Mouse (Mus musculus) MEL (cell line): ENCODE measurements around the gene Fgd2. TPM values are rescaled to one million over a fixed set of nuclear protein-coding genes. Genes with fewer than 3 reads are reported as not detected.

Experiments
- DNase-seq: peaks from one replicate; pipeline ENCODE4 v3.0.0; 2011; ENCODE audit warnings: low read depth, low spot score
- H3K27ac ChIP-seq: 2 replicates; pipeline ENCODE4 v1.5.1; 2012; ENCODE audit warnings: low read depth, mild to moderate bottlenecking, control low read depth, low read length, moderate library complexity; ENCODE audit not compliant: control insufficient read depth
- H3K27me3 ChIP-seq, 2 experiments: fragments of 150-350 bp in 1 of 2; sonication (generic) in 1 of 2; 2 replicates each; pipeline ENCODE4 v1.6.1; 2012; ENCODE audit warnings: low read length in 2 of 2, mild to moderate bottlenecking in 2 of 2, improper control_type of control experiment in 1 of 2, moderate library complexity in 1 of 2; ENCODE audit not compliant: insufficient read depth in 2 of 2, control insufficient read depth in 1 of 2
- H3K36me3 ChIP-seq, 2 experiments: 2 replicates each; pipeline ENCODE4 v1.6.1; 2012 to 2014; ENCODE audit warnings: low read length in 2 of 2, improper control_type of control experiment in 1 of 2, inconsistent platforms in 1 of 2, mild to moderate bottlenecking in 1 of 2; ENCODE audit not compliant: insufficient read depth in 2 of 2, control insufficient read depth in 1 of 2
- H3K4me1 ChIP-seq, 2 experiments: fragments of 150-350 bp in 1 of 2; sonication (generic) in 1 of 2; 2 replicates each; pipeline ENCODE4 v1.6.1; 2012; ENCODE audit warnings: low read length in 2 of 2, improper control_type of control experiment in 1 of 2, mild to moderate bottlenecking in 1 of 2; ENCODE audit not compliant: insufficient read depth in 2 of 2, control insufficient read depth in 1 of 2
- H3K4me3 ChIP-seq, 2 experiments: fragments of 150-350 bp in 1 of 2; sonication (generic) in 1 of 2; 2 replicates each; pipeline ENCODE4 v1.5.1; 2012; ENCODE audit warnings: low read depth in 2 of 2, low read length in 2 of 2, mild to moderate bottlenecking in 2 of 2, moderate library complexity in 2 of 2, control low read depth in 1 of 2, improper control_type of control experiment in 1 of 2; ENCODE audit not compliant: control insufficient read depth in 1 of 2, insufficient read depth in 1 of 2
- H3K79me2 ChIP-seq: 2 replicates; pipeline ENCODE4 v1.6.1; 2012; ENCODE audit warnings: mild to moderate bottlenecking, low read length, moderate library complexity; ENCODE audit not compliant: control insufficient read depth, poor library complexity, insufficient read depth
- H3K9ac ChIP-seq: 2 replicates; pipeline ENCODE4 v1.6.1; 2012; ENCODE audit warnings: low read depth, mild to moderate bottlenecking, control low read depth, low read length, moderate library complexity; ENCODE audit not compliant: control insufficient read depth, poor library complexity, severe bottlenecking
- H3K9me3 ChIP-seq: fragments of 150-350 bp; sonication (generic); replicated peaks from 2 replicates; pipeline ENCODE4 v1.6.1; 2012; ENCODE audit warnings: mild to moderate bottlenecking, low read length, improper control_type of control experiment, moderate library complexity; ENCODE audit not compliant: insufficient read depth
- BHLHE40 ChIP-seq: IDR thresholded peaks from 2 replicates; pipeline ENCODE4 v1.6.1; 2012; ENCODE audit warnings: low read depth, mild to moderate bottlenecking, inconsistent platforms, low read length, improper control_type of control experiment, borderline replicate concordance
- CHD2 ChIP-seq: IDR thresholded peaks from 2 replicates; pipeline ENCODE4 v1.6.1; 2011; ENCODE audit warnings: low read length, improper control_type of control experiment
- CTCF ChIP-seq, 3 experiments: IDR thresholded peaks in 2 of 3; conservative IDR thresholded peaks in 1 of 3; 2 replicates each; pipeline ENCODE4 v1.5.1; 2011 to 2012; ENCODE audit warnings: low read length in 3 of 3, low read depth in 2 of 3, mild to moderate bottlenecking in 2 of 3, improper control_type of control experiment in 1 of 3, inconsistent platforms in 1 of 3, mixed read lengths in 1 of 3, moderate library complexity in 1 of 3; ENCODE audit not compliant: control insufficient read depth in 1 of 3, insufficient read depth in 1 of 3, poor library complexity in 1 of 3, severe bottlenecking in 1 of 3
- ELF1 ChIP-seq: IDR thresholded peaks from 2 replicates; pipeline ENCODE4 v1.6.1; 2014; ENCODE audit warnings: low read depth, mild to moderate bottlenecking, inconsistent platforms, low read length, improper control_type of control experiment, moderate library complexity
- EP300 ChIP-seq, 2 experiments: IDR thresholded peaks; 2 replicates each; pipeline ENCODE4 v1.6.1; 2011; ENCODE audit warnings: improper control_type of control experiment in 2 of 2, low read length in 2 of 2, low read depth in 1 of 2, mild to moderate bottlenecking in 1 of 2
- ETS1 ChIP-seq: IDR thresholded peaks from 2 replicates; pipeline ENCODE4 v1.6.1; 2012; ENCODE audit warnings: low read depth, mild to moderate bottlenecking, inconsistent platforms, low read length, improper control_type of control experiment, moderate library complexity
- GABPA ChIP-seq: IDR thresholded peaks from 2 replicates; pipeline ENCODE4 v1.6.1; 2012; ENCODE audit warnings: low read depth, mild to moderate bottlenecking, inconsistent platforms, low read length, improper control_type of control experiment, moderate library complexity
- GATA1 ChIP-seq: IDR thresholded peaks from 2 replicates; pipeline ENCODE4 v1.6.1; 2011; ENCODE audit warnings: low read depth, low read length, improper control_type of control experiment
- JUND ChIP-seq: IDR thresholded peaks from 2 replicates; pipeline ENCODE4 v1.6.1; 2011; ENCODE audit warnings: low read depth, mild to moderate bottlenecking, improper control_type of control experiment, low read length
- KAT2A ChIP-seq: conservative IDR thresholded peaks from 2 replicates; pipeline ENCODE4 v1.6.1; 2012; ENCODE audit warnings: low read depth, low read length, improper control_type of control experiment, inconsistent platforms
- MAZ ChIP-seq: IDR thresholded peaks from 2 replicates; pipeline ENCODE4 v1.6.1; 2012; ENCODE audit warnings: low read depth, mild to moderate bottlenecking, inconsistent platforms, low read length, improper control_type of control experiment
- MEF2A ChIP-seq: IDR thresholded peaks from 2 replicates; pipeline ENCODE4 v1.6.1; 2014; ENCODE audit warnings: low read depth, mild to moderate bottlenecking, inconsistent platforms, low read length, improper control_type of control experiment; ENCODE audit not compliant: poor library complexity, insufficient replicate concordance, severe bottlenecking; ENCODE audit errors: extremely low read depth
- MXI1 ChIP-seq: IDR thresholded peaks from 2 replicates; pipeline ENCODE4 v1.6.1; 2011; ENCODE audit warnings: mild to moderate bottlenecking, low read depth, low read length, improper control_type of control experiment
- MYC ChIP-seq: IDR thresholded peaks from 2 replicates; pipeline ENCODE4 v1.6.1; 2011; ENCODE audit warnings: low read depth, mild to moderate bottlenecking, low read length, improper control_type of control experiment, moderate library complexity
- NRF1 ChIP-seq: IDR thresholded peaks from 2 replicates; pipeline ENCODE4 v1.6.1; 2014; ENCODE audit warnings: low read depth, mild to moderate bottlenecking, inconsistent platforms, low read length, improper control_type of control experiment, moderate library complexity; ENCODE audit not compliant: poor library complexity, insufficient read depth, severe bottlenecking
- POLR2A ChIP-seq, 2 experiments: IDR thresholded peaks; 2 replicates each; pipeline ENCODE4 v1.6.1; 2011 to 2012; ENCODE audit warnings: low read length in 2 of 2, mild to moderate bottlenecking in 2 of 2, control low read depth in 1 of 2, improper control_type of control experiment in 1 of 2, low read depth in 1 of 2, moderate library complexity in 1 of 2; ENCODE audit not compliant: control insufficient read depth in 1 of 2, insufficient read depth in 1 of 2, poor library complexity in 1 of 2
- POLR2AphosphoS5 ChIP-seq: IDR thresholded peaks from 2 replicates; pipeline ENCODE4 v1.6.1; 2012; ENCODE audit warnings: low read depth, borderline replicate concordance, mild to moderate bottlenecking, inconsistent platforms, low read length, moderate library complexity, mixed read lengths
- RAD21 ChIP-seq: IDR thresholded peaks from 2 replicates; pipeline ENCODE4 v1.6.1; 2011; ENCODE audit warnings: mild to moderate bottlenecking, low read depth, low read length, improper control_type of control experiment
- RCOR1 ChIP-seq: IDR thresholded peaks from 2 replicates; pipeline ENCODE4 v1.6.1; 2012; ENCODE audit warnings: low read depth, mild to moderate bottlenecking, inconsistent platforms, low read length, improper control_type of control experiment
- SIN3A ChIP-seq: IDR thresholded peaks from 2 replicates; pipeline ENCODE4 v1.6.1; 2012; ENCODE audit warnings: low read length, improper control_type of control experiment, inconsistent platforms
- SMC3 ChIP-seq: IDR thresholded peaks from 2 replicates; pipeline ENCODE4 v1.6.1; 2011; ENCODE audit warnings: low read depth, low read length, improper control_type of control experiment
- TAL1 ChIP-seq: IDR thresholded peaks from 2 replicates; pipeline ENCODE4 v1.6.1; 2012; ENCODE audit warnings: mild to moderate bottlenecking, inconsistent platforms, low read length, moderate library complexity, mixed read lengths
- TBP ChIP-seq: IDR thresholded peaks from 2 replicates; pipeline ENCODE4 v1.8.0; 2011; ENCODE audit warnings: low read depth, low read length, improper control_type of control experiment
- TCF12 ChIP-seq: IDR thresholded peaks from 2 replicates; pipeline ENCODE4 v1.6.1; 2014; ENCODE audit warnings: low read depth, mild to moderate bottlenecking, inconsistent platforms, low read length, improper control_type of control experiment, moderate library complexity
- UBTF ChIP-seq: IDR thresholded peaks from 2 replicates; pipeline ENCODE4 v1.6.1; 2012; ENCODE audit warnings: low read depth, mild to moderate bottlenecking, inconsistent platforms, low read length, improper control_type of control experiment, moderate library complexity, borderline replicate concordance; ENCODE audit not compliant: insufficient read depth
- ZC3H11A ChIP-seq: IDR thresholded peaks from 2 replicates; pipeline ENCODE4 v1.6.1; 2012; ENCODE audit warnings: low read depth, mild to moderate bottlenecking, inconsistent platforms, low read length, improper control_type of control experiment
- ZNF384 ChIP-seq: IDR thresholded peaks from 2 replicates; pipeline ENCODE4 v1.6.1; 2012; ENCODE audit warnings: low read depth, mild to moderate bottlenecking, inconsistent platforms, low read length, improper control_type of control experiment
- polyA plus RNA-seq, 2 experiments: library from polyadenylated mRNA; stranded (reverse) in 1 of 2; unstranded in 1 of 2; fragments of >175 nt in 1 of 2; fragments of >200 nt in 1 of 2; gene quantifications; 2 replicates each; pipeline versions ENCODE4 v1.2.1 to v1.2.4; 2012; ENCODE audit warnings: low replicate concordance in 2 of 2, low read depth in 1 of 2; ENCODE audit not compliant: insufficient read length in 2 of 2, insufficient read depth in 1 of 2, missing spikeins in 1 of 2
- total RNA-seq: library from RNA; depleted of rRNA; stranded (reverse); fragments of 300-350 nt; gene quantifications from 2 replicates; pipeline ENCODE4 v1.2.3, GENCODE M21; 2012

Gene Fgd2
- total and polyA plus RNA-seq, 3 experiments, result 0.23 to 0.39 TPM; not detected in 1

DNA sequence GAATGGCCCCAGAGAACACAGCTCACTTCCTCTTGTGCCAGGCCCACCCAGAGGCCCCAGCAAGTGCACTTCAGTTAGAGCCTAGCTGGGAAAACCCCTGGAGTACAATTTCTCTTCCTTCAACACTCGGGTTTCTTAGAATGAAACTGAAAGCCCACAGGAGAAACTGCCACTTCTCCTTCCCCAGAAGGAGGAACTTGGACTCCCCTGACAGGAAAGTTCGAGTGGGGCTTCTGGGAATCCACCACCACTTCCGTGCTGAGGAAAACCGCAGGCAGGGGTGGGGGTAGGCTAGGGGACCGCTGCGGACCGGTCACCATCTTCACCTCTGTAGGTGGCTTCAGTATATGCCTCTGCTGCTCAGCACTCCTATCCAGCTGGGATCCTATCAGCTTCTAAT, 34.7 kb downstream of the Fgd2 start (continued):
- TF ChIP-seq GATA1 (no peak), JUND (no peak), MYC (no peak), TCF12 (no peak), EP300 (IDR thresholded peaks at IDR 0.05; ENCODE audit: low read depth in 1 of 2, low read length in 2 of 2) (peak in 1 of 2 experiments; percentile 82; a peak in 3 of 4 replicates), ELF1 (0 out of 2 replicates have a peak, but pooled peaks have one; percentile 52), TAL1 (no peak), POLR2AphosphoS5 (no peak), ZNF384 (no peak), BHLHE40 (no peak), KAT2A (no peak), NRF1 (no peak), MXI1 (no peak)

DNA sequence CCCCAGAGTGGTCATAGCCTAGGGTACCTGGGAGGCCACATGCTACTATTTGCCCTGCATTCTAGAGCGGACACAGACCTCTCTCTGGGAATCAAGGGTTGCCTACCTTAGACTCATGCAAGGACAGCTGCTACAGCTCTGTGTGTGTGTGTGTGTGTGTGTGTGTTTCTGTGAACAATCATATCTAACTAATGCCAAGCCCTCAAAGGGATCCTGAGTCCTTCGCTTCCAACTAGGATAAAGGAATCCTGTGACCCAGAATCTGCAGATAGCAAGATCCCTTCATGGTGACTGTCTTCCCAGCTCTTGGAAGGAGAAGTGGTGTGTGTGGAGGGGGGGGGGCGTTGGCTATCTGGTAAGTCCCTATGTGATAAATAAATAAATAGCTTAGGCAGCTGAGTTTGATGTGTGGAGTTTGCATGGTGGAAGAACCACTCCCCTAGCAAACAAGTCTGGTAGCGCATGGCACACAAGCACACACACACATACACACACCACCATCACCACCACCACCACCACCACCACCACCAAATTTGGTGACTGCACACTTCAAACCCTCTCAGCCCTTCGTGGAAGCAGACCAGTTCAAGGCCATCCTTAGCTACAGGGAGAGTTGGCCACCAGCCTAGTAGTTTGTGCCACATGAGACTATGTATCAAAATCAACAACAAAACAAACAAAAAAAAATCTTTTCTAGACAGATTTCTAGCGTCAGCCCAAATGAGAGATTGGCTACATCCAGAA, 35.5 kb downstream of the Fgd2 start:
- H3K79me2 ChIP-seq, result no peaks in the 10 kb centered on the region; the same call in 1 of the 2 replicates
- 0 out of 2 replicates have a peak, but pooled peaks have one; percentile 17 for TF ChIP-seq TBP
- no peak for TF ChIP-seq CTCF (IDR thresholded peaks at IDR 0.05 in 2 of 3, conservative IDR thresholded peaks at IDR 0.05 in 1 of 3; ENCODE audit: control insufficient read depth in 1 of 3, insufficient read depth in 1 of 3, low read depth in 2 of 3, low read length in 3 of 3, poor library complexity in 1 of 3, severe bottlenecking in 1 of 3)
- TF ChIP-seq ETS1, result peak; percentile 27; the same call in 1 of the 2 replicates
- TF ChIP-seq, all 39 proteins: peak for 2
- peaks cover 0 to 28% of the 10 kb centered on the region in 2 experiments; a peak in 2 of 4 replicates for H3K36me3 ChIP-seq
- peak; percentile 51 for DNase-seq
- no peaks in the 10 kb centered on the region for H3K9me3 ChIP-seq
- H3K4me3 ChIP-seq, result peak overlapping the region; percentile 11 to 21; a peak in 2 of 4 replicates
- no peaks in the 10 kb centered on the region for H3K27me3 ChIP-seq
- H3K27ac ChIP-seq, result peak overlapping the region; percentile 89
- peaks cover 4 to 50% of the 10 kb centered on the region in 2 experiments for H3K4me1 ChIP-seq
- H3K9ac ChIP-seq, result peak overlapping the region; percentile 84

DNA sequence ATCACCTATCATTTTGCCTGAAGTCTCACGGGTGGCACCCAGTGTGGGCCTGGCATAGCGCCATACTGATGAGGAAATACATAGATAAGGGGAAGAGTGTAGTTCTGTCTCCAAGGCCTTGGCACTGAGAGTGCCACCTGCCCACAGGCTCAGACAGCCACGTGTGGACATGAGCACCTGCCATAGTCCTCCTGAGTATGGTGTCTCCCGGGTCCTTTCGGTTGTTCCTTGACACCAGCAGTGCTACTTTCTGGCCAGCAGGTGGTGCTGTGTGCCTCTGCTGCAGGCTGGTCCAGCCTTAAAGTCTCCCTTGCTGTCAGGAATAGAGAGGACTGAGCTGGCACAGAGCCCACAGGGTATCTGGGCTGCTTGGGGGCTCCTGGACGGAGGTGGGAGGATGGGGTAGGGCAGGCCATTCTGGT, 36.1 kb downstream of the Fgd2 start:
- H3K9ac ChIP-seq, result peak overlapping the region; percentile 84
- peaks cover 3 to 44% of the 10 kb centered on the region in 2 experiments for H3K4me1 ChIP-seq
- peak; percentile 91 for DNase-seq
- peak overlapping the region; percentile 11 to 21; a peak in 3 of 4 replicates for H3K4me3 ChIP-seq
- H3K79me2 ChIP-seq, result no peaks in the 10 kb centered on the region; the same call in 1 of the 2 replicates
- no peaks in the 10 kb centered on the region for H3K27me3 ChIP-seq
- H3K27ac ChIP-seq, result peak overlapping the region; percentile 89
- H3K9me3 ChIP-seq, result no peaks in the 10 kb centered on the region
- peaks cover 0 to 27% of the 10 kb centered on the region in 2 experiments; a peak in 2 of 4 replicates for H3K36me3 ChIP-seq
- TF ChIP-seq SIN3A (peak; percentile 87), ETS1 (peak; percentile 39; the same call in 1 of the 2 replicates), RAD21 (peak; percentile 89), MEF2A (no peak), GABPA (no peak), MAZ (0 out of 2 replicates have a peak, but pooled peaks have one; percentile 14), RCOR1 (no peak), SMC3 (peak; percentile 95), UBTF (no peak), MYC (peak; percentile 69), MXI1 (peak; percentile 45; the same call in 1 of the 2 replicates), KAT2A (no peak), POLR2A (IDR thresholded peaks at IDR 0.05; ENCODE audit: control insufficient read depth in 1 of 2, insufficient read depth in 1 of 2, low read depth in 1 of 2, low read length in 2 of 2, poor library complexity in 1 of 2) (no peak), BHLHE40 (peak; percentile 47), CHD2 (no peak), ZC3H11A (peak; percentile 91), JUND (no peak)
